Mouse (Mus musculus) lung, postnatal 10 days (tissue): ENCODE results near the gene Olfr71.

ENCODE experiments used
- DNase-seq: peaks from one replicate; pipeline ENCODE4 v3.0.0; 2021

Olfr71 gene

GRCm38 (mm10) chr4:43655656-43656338, 54.3 kb downstream of the Olfr71 start:
- DNase-seq: no peak
